Mouse (Mus musculus) heart, embryonic 13.5 days (tissue): ENCODE data around the gene Astn2. TPM values are rescaled to one million over a fixed set of nuclear protein-coding genes. Genes with fewer than 3 reads are reported as not detected.

Source experiments
- ATAC-seq: fragments of 200-750 bp; cut with Nextera tagmentation; 2 replicates; pipeline ENCODE4 v1.8.0; 2017; ENCODE audit warnings: moderate TSS enrichment; ENCODE audit not compliant: insufficient number of reproducible peaks, low FRiP score, low TSS enrichment; ENCODE audit errors: extremely low read depth
- H3K27ac ChIP-seq: fragments of 300-500 bp; sonication (generic); replicated peaks from 2 replicates; pipeline ENCODE4 v1.5.1; 2015; ENCODE audit warnings: moderate library complexity, mild to moderate bottlenecking, inconsistent platforms
- H3K27me3 ChIP-seq: fragments of 300-500 bp; sonication (generic); replicated peaks from 2 replicates; pipeline ENCODE4 v1.6.1; 2015; ENCODE audit warnings: mild to moderate bottlenecking, inconsistent platforms
- H3K36me3 ChIP-seq: fragments of 300-500 bp; sonication (generic); 2 replicates; pipeline ENCODE4 v1.6.1; 2015; ENCODE audit warnings: mild to moderate bottlenecking, inconsistent platforms
- H3K4me1 ChIP-seq: fragments of 300-500 bp; sonication (generic); 2 replicates; pipeline ENCODE4 v1.6.1; 2015; ENCODE audit warnings: inconsistent platforms
- H3K4me2 ChIP-seq: fragments of 300-500 bp; sonication (generic); 2 replicates; pipeline ENCODE4 v1.6.1; 2015; ENCODE audit warnings: inconsistent platforms, mild to moderate bottlenecking, moderate library complexity
- H3K4me3 ChIP-seq: fragments of 300-500 bp; sonication (generic); 2 replicates; pipeline ENCODE4 v1.5.1; 2015; ENCODE audit warnings: moderate library complexity, mild to moderate bottlenecking, inconsistent platforms
- H3K9ac ChIP-seq: fragments of 300-500 bp; sonication (generic); 2 replicates; pipeline ENCODE4 v1.6.1; 2015; ENCODE audit warnings: inconsistent platforms, mild to moderate bottlenecking, moderate library complexity
- H3K9me3 ChIP-seq: fragments of 300-500 bp; sonication (generic); 2 replicates; pipeline ENCODE4 v1.6.1; 2016; ENCODE audit warnings: inconsistent platforms
- WGBS: fragments of 180-500 bp; shearing (Covaris S2); methylation state at CpG from one replicate; pipeline ENCODE4 v1.1.7; 2015; ENCODE audit warnings: mixed read lengths; 5-methylcytosine and 5-hydroxymethylcytosine counted together
- polyA plus RNA-seq: library from polyadenylated mRNA; unstranded; fragments of >200 nt; fragmentation: Nextera tagmentation; extraction: Ambion mirVana; gene quantifications from 2 replicates; pipeline ENCODE4 v1.2.1, GENCODE M21; 2015

Gene Astn2
- polyA plus RNA-seq, 1 experiment from 2014 or later: 0.24 TPM

GRCm38 (mm10) chr4:66310315-66311020, 93.9 kb downstream of the Astn2 start:
- no peak for ATAC-seq
- Histone ChIP-seq H3K36me3 (no peaks in the 10 kb centered on the region), H3K9me3 (no peaks in the 10 kb centered on the region), H3K27me3 (no peaks in the 10 kb centered on the region), H3K9ac (no peak overlapping the region), H3K4me3 (no peak overlapping the region), H3K4me1 (no peaks in the 10 kb centered on the region), H3K4me2 (no peak overlapping the region), H3K27ac (no peak overlapping the region)
- WGBS: 82% methylated on average over 7 of the region's 7 CpGs

GRCm38 (mm10) chr4:66306377-66306776, 98.0 kb downstream of the Astn2 start:
- Histone ChIP-seq H3K27me3 (no peaks in the 10 kb centered on the region), H3K9me3 (no peaks in the 10 kb centered on the region), H3K4me1 (peaks cover 5% of the 10 kb centered on the region; the same call in 1 of the 2 replicates), H3K4me3 (no peak overlapping the region), H3K4me2 (no peak overlapping the region), H3K9ac (no peak overlapping the region), H3K27ac (no peak overlapping the region), H3K36me3 (no peaks in the 10 kb centered on the region)
- 68% methylated on average over 6 of the region's 6 CpGs for WGBS
- no peak for ATAC-seq

GRCm38 (mm10) chr4:66302686-66303310, 101.6 kb downstream of the Astn2 start:
- no peaks in the 10 kb centered on the region for H3K36me3 ChIP-seq
- no peak overlapping the region for H3K4me2 ChIP-seq
- H3K27ac ChIP-seq: no peak overlapping the region
- no peaks in the 10 kb centered on the region for H3K9me3 ChIP-seq
- no peak overlapping the region for H3K9ac ChIP-seq
- no peaks in the 10 kb centered on the region for H3K27me3 ChIP-seq
- H3K4me1 ChIP-seq: peaks cover 5% of the 10 kb centered on the region; the same call in 1 of the 2 replicates
- WGBS: 53% methylated on average over 7 of the region's 7 CpGs
- no peak overlapping the region for H3K4me3 ChIP-seq
- ATAC-seq: no peak

GRCm38 (mm10) chr4:66285034-66285433, 119.4 kb downstream of the Astn2 start:
- Histone ChIP-seq H3K27ac (no peak overlapping the region), H3K9me3 (no peaks in the 10 kb centered on the region), H3K4me3 (no peak overlapping the region), H3K4me1 (no peaks in the 10 kb centered on the region), H3K36me3 (no peaks in the 10 kb centered on the region), H3K4me2 (no peak overlapping the region), H3K9ac (no peak overlapping the region), H3K27me3 (no peaks in the 10 kb centered on the region)
- ATAC-seq: no peak

GRCm38 (mm10) chr4:66276096-66276495, 128.3 kb downstream of the Astn2 start:
- Histone ChIP-seq H3K4me1 (no peaks in the 10 kb centered on the region), H3K27me3 (no peaks in the 10 kb centered on the region), H3K27ac (no peak overlapping the region), H3K4me2 (no peak overlapping the region), H3K4me3 (no peak overlapping the region), H3K36me3 (no peaks in the 10 kb centered on the region), H3K9me3 (no peaks in the 10 kb centered on the region), H3K9ac (no peak overlapping the region)
- ATAC-seq: no peak
- 56% methylated on average over 4 of the region's 4 CpGs for WGBS

GRCm38 (mm10) chr4:66271550-66272117, 132.8 kb downstream of the Astn2 start:
- no peak for ATAC-seq
- Histone ChIP-seq H3K4me1 (no peaks in the 10 kb centered on the region), H3K27me3 (no peaks in the 10 kb centered on the region), H3K36me3 (no peaks in the 10 kb centered on the region), H3K4me3 (no peak overlapping the region), H3K27ac (no peak overlapping the region), H3K9me3 (no peaks in the 10 kb centered on the region), H3K9ac (no peak overlapping the region), H3K4me2 (no peak overlapping the region)
- WGBS: 76% methylated on average over 6 of the region's 6 CpGs

- no peak for ATAC-seq
- no peaks in the 10 kb centered on the region for H3K27me3 ChIP-seq
- no peak overlapping the region for H3K27ac ChIP-seq
- WGBS: 45% methylated on average over 4 of the region's 4 CpGs
- no peak overlapping the region for H3K4me3 ChIP-seq
- H3K36me3 ChIP-seq: no peaks in the 10 kb centered on the region
- no peaks in the 10 kb centered on the region for H3K9me3 ChIP-seq
- H3K4me2 ChIP-seq: no peak overlapping the region
- H3K9ac ChIP-seq: no peak overlapping the region
- H3K4me1 ChIP-seq: 0 out of 2 replicates have a peak, but pooled peaks cover 3% of the 10 kb centered on the region
Observed at GRCm38 (mm10) chr4:66264031-66264430, 140.4 kb downstream of the Astn2 start.

- no peaks in the 10 kb centered on the region for H3K9me3 ChIP-seq
- no peak overlapping the region for H3K4me2 ChIP-seq
- H3K27ac ChIP-seq: no peak overlapping the region
- no peak overlapping the region for H3K9ac ChIP-seq
- 0 out of 2 replicates have a peak, but pooled peaks cover 3% of the 10 kb centered on the region for H3K4me1 ChIP-seq
- ATAC-seq: no peak
- WGBS: 79% methylated on average over 3 of the region's 3 CpGs
- H3K36me3 ChIP-seq: no peaks in the 10 kb centered on the region
- H3K27me3 ChIP-seq: no peaks in the 10 kb centered on the region
- no peak overlapping the region for H3K4me3 ChIP-seq
Observed at GRCm38 (mm10) chr4:66261276-66261675, 143.1 kb downstream of the Astn2 start.

GRCm38 (mm10) chr4:66258905-66259304, 145.5 kb downstream of the Astn2 start:
- 62% methylated on average over 2 of the region's 2 CpGs for WGBS
- Histone ChIP-seq H3K4me3 (no peak overlapping the region), H3K27me3 (no peaks in the 10 kb centered on the region), H3K36me3 (no peaks in the 10 kb centered on the region), H3K27ac (no peak overlapping the region), H3K4me1 (no peaks in the 10 kb centered on the region), H3K9ac (no peak overlapping the region), H3K4me2 (no peak overlapping the region), H3K9me3 (no peaks in the 10 kb centered on the region)
- no peak for ATAC-seq

GRCm38 (mm10) chr4:66254695-66255492, 149.5 kb downstream of the Astn2 start:
- Histone ChIP-seq H3K9ac (no peak overlapping the region), H3K27me3 (no peaks in the 10 kb centered on the region), H3K27ac (no peak overlapping the region), H3K4me2 (no peak overlapping the region), H3K9me3 (no peaks in the 10 kb centered on the region), H3K36me3 (no peaks in the 10 kb centered on the region), H3K4me1 (no peaks in the 10 kb centered on the region), H3K4me3 (no peak overlapping the region)
- 73% methylated on average over 4 of the region's 4 CpGs for WGBS
- ATAC-seq: no peak

- no peak overlapping the region for H3K9ac ChIP-seq
- H3K4me2 ChIP-seq: no peak overlapping the region
- H3K9me3 ChIP-seq: no peaks in the 10 kb centered on the region
- no peaks in the 10 kb centered on the region for H3K4me1 ChIP-seq
- 80% methylated on average over 8 of the region's 8 CpGs for WGBS
- no peak for ATAC-seq
- H3K27me3 ChIP-seq: no peaks in the 10 kb centered on the region
- no peak overlapping the region for H3K4me3 ChIP-seq
- H3K36me3 ChIP-seq: no peaks in the 10 kb centered on the region
- no peak overlapping the region for H3K27ac ChIP-seq
Observed at GRCm38 (mm10) chr4:66248521-66248920, 155.9 kb downstream of the Astn2 start.
